Mouse (Mus musculus): ENCODE measurements around the gene Bcl2l12. TPM values are rescaled to one million over a fixed set of nuclear protein-coding genes. Genes with fewer than 3 reads are reported as not detected.
"Not testable (repeated sequence)": the region's sequence is repeated elsewhere in the genome, so short reads cannot be mapped to it uniquely, and the experiment has no call there.

The Bcl2l12 gene
- total and polyA plus RNA-seq, 2 experiments from 2014 or later: 5.9 to 11.4 TPM

DNA sequence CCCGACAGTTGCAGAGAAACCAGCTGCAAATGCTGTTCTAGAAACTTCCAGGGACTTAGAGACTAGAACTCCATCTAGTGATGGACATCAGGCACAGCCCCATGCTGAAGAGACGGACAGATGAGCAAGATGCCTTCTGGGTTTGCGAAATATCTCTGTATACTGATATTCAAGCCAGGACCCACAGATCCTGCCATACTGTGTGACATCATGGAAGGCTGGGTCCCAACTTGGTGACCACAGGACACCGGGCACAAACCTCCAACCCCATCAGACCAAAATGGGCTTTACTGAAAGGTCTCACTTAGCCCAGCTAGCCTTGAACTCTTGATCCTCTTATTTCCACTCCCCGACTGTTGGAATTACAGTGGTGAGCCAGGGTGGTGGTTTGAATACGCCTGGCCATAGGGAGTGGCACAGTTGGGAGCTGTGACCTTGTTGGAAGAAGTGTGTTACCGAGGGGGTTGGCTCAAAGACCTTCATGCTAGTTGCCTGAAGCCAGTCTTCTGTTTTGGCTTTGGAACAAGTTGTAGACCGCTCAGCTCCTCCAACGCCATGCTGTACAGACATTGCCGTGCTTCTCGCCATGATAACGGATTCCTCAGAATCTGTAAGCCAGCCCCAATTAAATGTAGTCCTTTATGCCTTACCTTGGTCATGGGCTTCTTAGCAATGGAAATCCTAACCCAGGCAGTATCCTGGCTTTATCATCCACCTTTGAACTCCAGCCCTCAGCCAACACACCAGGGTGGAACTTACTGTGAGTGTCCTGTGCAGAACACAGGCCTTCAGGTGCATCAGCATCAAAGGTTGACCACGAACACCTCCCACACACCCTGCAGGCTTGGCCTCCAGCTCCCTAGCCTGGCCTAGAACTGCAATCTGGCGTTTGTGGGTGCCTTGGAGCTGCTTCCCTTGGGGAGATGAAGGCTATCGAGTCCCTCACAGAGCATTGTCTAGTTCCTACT, 26.1 kb upstream of the Bcl2l12 start:
- no peak; the same call in 1 of the 2 replicates for TF ChIP-seq CTCF (IDR thresholded peaks at IDR 0.05)
- Histone ChIP-seq H3K27ac (ENCODE audit: low read depth, low read length) (no peak overlapping the region; the same call in 1 of the 2 replicates), H3K9ac (replicated peaks; ENCODE audit: low read length, poor library complexity, severe bottlenecking) (no peak overlapping the region), H3K9me3 (ENCODE audit: low read length) (no peaks in the 10 kb centered on the region), H3K4me3 (ENCODE audit: low read depth, low read length) (no peak overlapping the region), H3K27me3 (ENCODE audit: insufficient read depth, low read length) (no peaks in the 10 kb centered on the region), H3K36me3 (ENCODE audit: insufficient read depth, low read length) (peaks cover 25% of the 10 kb centered on the region), H3K4me1 (ENCODE audit: insufficient read depth, low read length) (peaks cover 3% of the 10 kb centered on the region; the same call in 1 of the 2 replicates), H3K4me2 (ENCODE audit: low read depth, low read length, poor library complexity, severe bottlenecking) (no peak overlapping the region)
- DNase-seq (ENCODE audit: low spot score) (no peak), ATAC-seq (ENCODE audit: low FRiP score) (no peak)
- 87% methylated on average over 15 of the region's 15 CpGs for WGBS

DNA sequence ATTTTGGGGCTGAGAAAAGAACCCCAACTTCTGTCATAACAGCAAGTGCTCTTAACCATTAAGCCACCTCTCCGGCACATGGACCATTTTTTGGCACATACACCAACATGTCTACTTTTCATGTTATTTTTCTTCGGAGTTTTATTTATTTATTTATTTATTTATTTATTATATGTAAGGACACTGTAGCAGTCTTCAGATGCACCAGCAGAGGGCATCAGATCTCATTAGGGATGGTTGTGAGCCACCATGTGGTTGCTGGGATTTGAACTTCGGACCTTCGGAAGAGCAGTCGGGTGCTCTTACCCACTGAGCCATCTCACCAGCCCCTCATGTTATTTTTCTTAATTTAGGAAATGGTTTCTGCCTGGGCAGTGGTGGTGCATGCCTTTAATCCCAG, 25.2 kb upstream of the Bcl2l12 start:
- WGBS: 75% methylated on average over 5 of the region's 5 CpGs
- not testable (repeated sequence) for H3K27me3 ChIP-seq (ENCODE audit: insufficient read depth, low read length); H3K9ac ChIP-seq (replicated peaks; ENCODE audit: low read length, poor library complexity, severe bottlenecking); H3K4me3 ChIP-seq (ENCODE audit: low read depth, low read length); ATAC-seq (ENCODE audit: low FRiP score); H3K27ac ChIP-seq (ENCODE audit: low read depth, low read length); H3K4me2 ChIP-seq (ENCODE audit: low read depth, low read length, poor library complexity, severe bottlenecking); DNase-seq (ENCODE audit: low spot score); H3K9me3 ChIP-seq (ENCODE audit: low read length); H3K4me1 ChIP-seq (ENCODE audit: insufficient read depth, low read length)
- peak; percentile 47 for TF ChIP-seq CTCF (IDR thresholded peaks at IDR 0.05)
- H3K36me3 ChIP-seq (ENCODE audit: insufficient read depth, low read length): peaks cover 17% of the 10 kb centered on the region

DNA sequence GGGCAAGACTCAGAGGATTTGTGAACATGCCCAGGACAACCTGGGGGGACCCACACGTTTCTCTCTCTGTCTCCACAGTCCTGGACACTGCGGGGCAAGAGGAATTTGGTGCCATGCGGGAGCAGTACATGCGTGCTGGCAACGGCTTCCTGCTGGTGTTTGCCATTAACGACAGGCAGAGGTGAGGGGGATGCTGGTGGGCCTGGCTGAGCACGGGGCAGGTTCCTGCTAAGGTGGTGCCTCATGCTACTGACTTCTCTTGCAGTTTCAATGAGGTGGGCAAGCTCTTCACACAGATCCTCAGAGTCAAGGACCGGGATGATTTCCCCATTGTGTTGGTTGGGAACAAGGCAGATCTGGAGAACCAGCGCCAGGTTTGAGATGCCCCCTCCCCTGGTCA, 21.7 kb upstream of the Bcl2l12 start:
- DNase-seq (ENCODE audit: low spot score) (no peak), ATAC-seq (ENCODE audit: low FRiP score) (no peak)
- Histone ChIP-seq H3K27me3 (ENCODE audit: insufficient read depth, low read length) (no peaks in the 10 kb centered on the region), H3K9me3 (ENCODE audit: low read length) (no peaks in the 10 kb centered on the region), H3K36me3 (ENCODE audit: insufficient read depth, low read length) (no peaks in the 10 kb centered on the region), H3K27ac (ENCODE audit: low read depth, low read length) (no peak overlapping the region), H3K4me2 (ENCODE audit: low read depth, low read length, poor library complexity, severe bottlenecking) (no peak overlapping the region), H3K4me1 (ENCODE audit: insufficient read depth, low read length) (peaks cover 5% of the 10 kb centered on the region; the same call in 1 of the 2 replicates), H3K4me3 (ENCODE audit: low read depth, low read length) (no peak overlapping the region), H3K9ac (replicated peaks; ENCODE audit: low read length, poor library complexity, severe bottlenecking) (no peak overlapping the region)
- no peak for TF ChIP-seq CTCF (IDR thresholded peaks at IDR 0.05)
- 79% methylated on average over 9 of the region's 9 CpGs for WGBS

DNA sequence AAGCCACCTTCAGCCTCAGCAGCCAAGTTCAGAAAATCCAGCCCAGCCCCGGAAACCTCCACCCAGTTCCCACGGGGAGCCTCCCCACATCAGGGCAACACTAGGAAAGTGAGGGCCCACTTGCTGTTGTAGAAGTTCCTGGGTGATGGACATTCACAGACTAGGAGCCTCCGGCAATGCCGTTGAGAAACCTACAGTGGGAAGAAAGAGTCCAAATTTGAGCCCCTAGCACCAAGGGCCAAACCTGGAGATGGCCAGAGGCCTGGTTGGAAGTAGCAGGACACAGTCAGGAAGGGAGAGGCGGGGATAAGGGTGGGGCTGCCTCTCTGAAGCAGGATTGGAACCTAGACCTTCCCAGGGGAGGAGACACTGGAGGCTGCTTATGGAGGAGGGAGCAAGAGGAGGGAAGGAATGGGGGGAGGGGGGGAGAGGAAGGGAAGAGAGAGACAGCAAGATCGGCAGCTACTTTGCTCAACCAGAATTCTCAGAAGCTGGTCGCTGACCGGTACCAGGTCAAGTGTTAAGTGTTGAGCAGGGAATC, 20.6 kb upstream of the Bcl2l12 start:
- H3K4me1 ChIP-seq (ENCODE audit: insufficient read depth, low read length): peaks cover 10% of the 10 kb centered on the region; the same call in 1 of the 2 replicates
- H3K4me3 ChIP-seq (ENCODE audit: low read depth, low read length): 0 out of 2 replicates have a peak overlapping the region, but pooled peaks have one; percentile 2
- no peak for ATAC-seq (ENCODE audit: low FRiP score)
- 47% methylated on average over 8 of the region's 8 CpGs for WGBS
- H3K9me3 ChIP-seq (ENCODE audit: low read length): no peaks in the 10 kb centered on the region
- no peak for TF ChIP-seq CTCF (IDR thresholded peaks at IDR 0.05)
- 0 out of 2 replicates have a peak overlapping the region, but pooled peaks have one; percentile 9 for H3K4me2 ChIP-seq (ENCODE audit: low read depth, low read length, poor library complexity, severe bottlenecking)
- no peaks in the 10 kb centered on the region for H3K36me3 ChIP-seq (ENCODE audit: insufficient read depth, low read length)
- no peak for DNase-seq (ENCODE audit: low spot score)
- no peaks in the 10 kb centered on the region for H3K27me3 ChIP-seq (ENCODE audit: insufficient read depth, low read length)
- H3K9ac ChIP-seq (replicated peaks; ENCODE audit: low read length, poor library complexity, severe bottlenecking): no peak overlapping the region
- no peak overlapping the region for H3K27ac ChIP-seq (ENCODE audit: low read depth, low read length)

DNA sequence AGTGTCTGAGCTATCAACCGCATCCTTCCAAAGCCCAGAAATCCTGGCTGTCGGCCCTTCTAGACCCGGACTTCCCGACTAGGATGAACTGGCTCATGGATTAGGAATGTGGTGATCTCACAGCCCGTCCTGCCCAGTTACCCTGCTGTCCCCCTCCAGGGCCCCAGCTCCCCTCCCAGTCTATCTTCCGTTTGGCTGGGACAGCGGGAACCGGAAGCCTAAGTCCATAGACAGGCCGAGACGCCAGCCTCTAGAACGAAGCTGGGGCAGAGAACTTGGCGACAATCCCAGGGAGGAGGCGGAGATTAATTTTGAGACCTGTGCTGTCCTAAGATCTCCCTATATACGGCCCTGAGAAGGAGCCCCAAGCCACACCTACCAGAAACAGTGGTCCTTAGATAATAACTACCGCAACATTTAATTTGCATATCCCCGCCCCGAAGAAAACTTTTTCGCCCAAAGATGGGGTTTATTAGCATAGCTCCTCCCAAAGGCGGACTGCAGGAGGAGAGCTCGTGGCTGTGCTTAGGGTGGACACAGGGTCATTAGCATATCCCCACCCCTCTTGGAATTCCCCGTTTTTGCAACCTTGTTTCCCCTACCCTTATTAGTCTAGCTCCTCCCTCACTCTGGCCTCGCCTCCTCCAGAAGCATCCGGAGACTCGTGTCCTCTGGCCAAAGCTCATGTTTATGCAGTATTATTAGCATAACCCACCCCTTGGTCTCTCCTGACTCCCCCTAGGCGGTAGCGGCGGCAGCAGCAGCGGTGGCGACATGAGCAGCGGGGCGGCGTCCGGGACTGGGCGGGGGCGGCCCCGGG, 18.9 kb upstream of the Bcl2l12 start, which contains the start of gene Rras:
Rras (plus strand) TSS at position 720 of the 820 bp plus-strand sequence.
- Histone ChIP-seq H3K27me3 (ENCODE audit: insufficient read depth, low read length) (no peaks in the 10 kb centered on the region), H3K4me3 (ENCODE audit: low read depth, low read length) (peak within 1 kb of the TSS; percentile 84), H3K36me3 (ENCODE audit: insufficient read depth, low read length) (peaks cover 10% of the 10 kb centered on the region), H3K4me1 (ENCODE audit: insufficient read depth, low read length) (peaks cover 10% of the 10 kb centered on the region; the same call in 1 of the 2 replicates), H3K27ac (ENCODE audit: low read depth, low read length) (peak within 1 kb of the TSS; percentile 69), H3K4me2 (ENCODE audit: low read depth, low read length, poor library complexity, severe bottlenecking) (peak within 1 kb of the TSS; percentile 93), H3K9ac (replicated peaks; ENCODE audit: low read length, poor library complexity, severe bottlenecking) (peak within 1 kb of the TSS; percentile 52), H3K9me3 (ENCODE audit: low read length) (no peaks in the 10 kb centered on the region)
- DNase-seq (ENCODE audit: low spot score) (peak; percentile 95), ATAC-seq (ENCODE audit: low FRiP score) (peak; percentile 60)
- under 1% methylated on average over 33 of the region's 36 CpGs for WGBS
- 0 out of 2 replicates have a peak, but pooled peaks have one; percentile 30 for TF ChIP-seq CTCF (IDR thresholded peaks at IDR 0.05)

Data from midbrain, postnatal 0 days (tissue).